Mouse (Mus musculus) lung, postnatal 0 days (tissue): ENCODE measurements around the gene Stx16.

ENCODE experiments used
- CTCF ChIP-seq: IDR thresholded peaks from 2 replicates; pipeline ENCODE4 v1.5.1; 2016; ENCODE audit warnings: antibody characterized with exemption, mild to moderate bottlenecking
- EP300 ChIP-seq: IDR thresholded peaks from 2 replicates; pipeline ENCODE4 v1.6.1; 2016; ENCODE audit warnings: antibody characterized with exemption, mild to moderate bottlenecking, control low read depth

DNA sequence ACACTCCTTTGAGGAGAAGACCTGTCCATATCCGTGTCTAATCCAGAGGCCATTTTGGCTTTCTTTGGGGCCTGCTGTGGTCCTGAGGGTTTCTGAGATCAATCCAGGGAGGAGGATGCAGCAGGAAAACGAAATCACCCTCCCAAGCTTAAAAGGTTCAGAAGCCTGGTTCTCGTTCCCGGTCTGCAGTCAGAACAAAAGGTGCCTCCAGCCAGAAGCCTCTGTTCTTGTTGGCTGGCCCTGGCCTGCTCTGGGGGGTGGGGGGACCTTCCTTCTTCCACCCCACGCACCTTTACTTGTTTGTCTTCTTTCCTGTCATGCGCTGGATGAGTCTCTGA is 51.2 kb downstream of the Stx16 start:
- TF ChIP-seq EP300, result no peak
- TF ChIP-seq CTCF, result no peak
